Mouse (Mus musculus): ENCODE data around the gene Cap1.

The Cap1 gene

DNA sequence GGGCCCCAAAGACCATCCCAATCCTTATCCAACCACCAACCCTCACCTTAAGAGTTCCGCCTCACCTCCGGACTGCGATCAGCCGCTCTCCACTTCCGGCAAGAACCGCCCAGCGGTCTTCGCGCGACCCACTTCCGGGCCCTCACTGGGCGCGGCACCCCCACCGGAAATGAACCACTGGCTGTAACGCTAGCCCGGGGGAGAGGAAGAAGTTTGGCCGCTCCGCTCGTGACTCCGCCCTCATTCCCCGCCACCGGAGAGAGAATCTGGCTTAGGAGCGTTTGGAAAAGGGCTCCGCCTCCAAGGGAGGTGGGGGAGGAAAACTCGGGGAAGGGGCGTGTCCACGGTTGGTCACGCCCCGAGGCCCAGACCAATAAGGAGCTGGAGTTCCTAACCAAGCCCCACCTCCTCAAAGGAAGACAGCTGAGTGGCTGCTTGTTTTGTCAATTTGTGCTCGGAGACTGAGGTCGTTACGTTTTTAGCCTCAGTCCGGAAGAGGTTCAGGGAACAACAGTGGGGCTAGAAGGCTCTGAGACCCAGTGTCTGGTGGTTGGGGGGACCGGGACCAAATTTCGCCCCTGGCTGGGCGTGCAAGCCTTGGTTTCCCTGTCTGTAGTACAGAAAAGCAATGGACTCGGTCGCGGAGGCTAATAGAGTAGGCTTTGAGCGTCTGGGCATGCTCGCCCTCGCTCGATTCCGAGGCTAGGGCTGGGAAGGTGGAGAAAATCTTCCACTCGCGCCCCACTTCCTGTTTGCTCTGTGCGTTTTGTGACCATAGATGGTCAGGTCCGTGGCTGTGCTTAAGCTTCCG is at the start of gene Cap1:
TSS of gene Cap1 (minus strand) at position 289 of the 811 bp plus-strand sequence.
- peak; percentile 97 for DNase-seq (ENCODE audit: low read depth, low spot score)

DNA sequence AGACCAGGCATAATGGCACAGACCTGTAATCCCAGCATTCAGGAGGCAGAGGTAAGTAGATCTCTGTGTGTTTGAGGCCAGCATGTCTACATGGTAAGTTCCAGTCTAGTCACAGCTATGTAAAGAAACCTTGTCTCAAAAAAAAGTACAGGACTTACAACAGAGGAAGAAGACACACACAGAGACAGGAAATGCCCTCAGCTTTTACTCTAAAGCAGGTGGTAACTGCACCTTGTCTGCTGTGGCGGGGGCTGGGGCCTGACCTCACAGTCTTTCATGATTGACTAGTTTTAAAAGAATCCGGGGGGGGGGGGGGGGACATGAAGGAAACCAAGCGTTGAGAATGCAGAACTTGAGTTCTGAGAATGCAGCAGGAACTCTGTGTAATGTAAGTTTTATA is 48.0 kb upstream of the Cap1 start:
- no peak for DNase-seq (ENCODE audit: low read depth, low spot score)

DNA sequence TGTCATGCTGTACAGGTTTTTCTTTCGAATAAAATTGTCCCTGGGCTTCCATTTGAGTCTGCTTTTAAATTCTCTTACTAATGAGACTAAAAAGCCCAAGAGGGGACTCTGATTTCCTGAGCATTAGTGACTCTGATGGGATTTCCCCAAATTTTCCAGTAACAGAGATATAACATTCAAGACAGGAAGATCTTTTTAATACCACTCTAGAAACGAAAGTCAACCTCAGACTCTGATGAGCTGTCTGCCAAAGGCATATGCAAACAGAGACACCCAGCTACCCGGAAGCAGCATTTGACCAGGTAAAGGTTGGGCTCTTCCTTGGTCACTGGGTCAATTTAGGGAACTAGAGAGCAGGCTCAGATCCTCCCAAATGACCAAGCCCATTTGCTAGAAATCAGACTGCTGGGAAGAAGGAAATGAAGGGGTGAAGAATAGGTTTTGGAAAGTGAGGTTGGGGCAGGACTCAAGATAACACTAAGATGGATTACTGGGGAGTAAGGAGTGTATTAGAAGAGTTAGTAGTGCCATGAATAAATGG is 47.3 kb upstream of the Cap1 start:
- no peak for DNase-seq (ENCODE audit: low read depth, low spot score)

DNA sequence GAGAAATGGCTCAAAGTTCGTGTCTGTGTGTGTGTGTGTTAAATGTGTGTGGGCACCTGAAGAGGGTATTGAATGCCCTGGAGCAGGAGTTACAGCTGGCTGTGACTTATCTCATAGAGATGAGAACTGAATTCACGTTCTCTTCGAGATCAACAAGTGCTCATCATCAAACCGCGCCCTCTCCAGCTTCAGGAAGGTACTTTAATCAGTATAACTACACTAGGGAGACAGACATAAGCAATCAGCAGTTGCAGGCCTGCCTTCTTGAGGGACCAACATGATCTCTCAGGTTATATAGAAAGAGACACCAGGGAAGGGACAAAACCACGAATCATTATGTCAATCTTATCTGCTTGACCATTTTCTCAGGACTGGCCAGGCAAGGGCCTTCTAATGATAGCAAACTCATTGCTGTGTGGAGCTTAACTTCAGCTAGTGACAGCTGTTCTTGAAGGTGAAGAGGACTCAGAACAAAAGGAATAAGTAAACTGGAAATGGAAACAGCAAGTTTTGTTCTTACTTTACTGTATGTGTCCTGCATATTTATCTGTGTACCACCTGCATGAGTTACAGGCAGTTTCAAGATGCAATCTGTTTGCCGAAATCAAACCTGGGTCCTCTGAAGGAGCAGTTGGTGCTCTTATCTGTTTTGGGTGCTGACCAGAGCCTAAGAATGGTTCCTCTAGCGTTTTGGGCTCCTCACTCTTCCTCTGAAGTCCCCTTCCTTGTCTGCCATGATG is 46.6 kb upstream of the Cap1 start:
- no peak for DNase-seq (ENCODE audit: low read depth, low spot score)

DNA sequence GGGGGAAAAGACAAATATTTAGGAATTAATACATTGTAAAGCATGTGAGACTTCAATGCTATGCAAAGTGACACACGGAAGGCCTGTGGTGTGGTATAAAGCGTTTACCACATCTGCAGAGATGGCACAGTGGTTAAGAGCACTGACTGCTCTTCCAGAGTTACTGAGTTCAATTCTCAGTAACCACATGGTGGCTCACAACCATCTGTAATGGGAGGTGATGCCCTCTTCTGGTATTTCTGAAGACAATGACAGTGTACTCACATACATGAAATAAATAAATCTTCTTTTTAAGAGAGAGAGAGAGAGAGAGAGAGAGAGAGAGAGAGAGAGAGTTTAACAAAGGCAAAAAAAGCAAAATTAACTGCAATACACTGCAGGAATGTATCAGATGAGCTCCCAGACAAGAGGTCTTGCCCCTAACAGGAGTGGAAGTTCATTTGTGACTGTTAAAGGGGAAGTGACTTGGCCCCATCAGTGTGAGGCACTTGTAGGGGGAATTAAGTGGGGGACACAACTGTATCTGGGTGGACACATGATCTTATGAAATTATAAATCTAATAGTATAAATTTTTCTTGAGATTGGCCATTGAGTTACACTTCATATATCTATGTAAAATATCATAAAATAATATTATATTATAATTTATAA is 45.2 kb upstream of the Cap1 start:
- DNase-seq (ENCODE audit: low read depth, low spot score): no peak

DNA sequence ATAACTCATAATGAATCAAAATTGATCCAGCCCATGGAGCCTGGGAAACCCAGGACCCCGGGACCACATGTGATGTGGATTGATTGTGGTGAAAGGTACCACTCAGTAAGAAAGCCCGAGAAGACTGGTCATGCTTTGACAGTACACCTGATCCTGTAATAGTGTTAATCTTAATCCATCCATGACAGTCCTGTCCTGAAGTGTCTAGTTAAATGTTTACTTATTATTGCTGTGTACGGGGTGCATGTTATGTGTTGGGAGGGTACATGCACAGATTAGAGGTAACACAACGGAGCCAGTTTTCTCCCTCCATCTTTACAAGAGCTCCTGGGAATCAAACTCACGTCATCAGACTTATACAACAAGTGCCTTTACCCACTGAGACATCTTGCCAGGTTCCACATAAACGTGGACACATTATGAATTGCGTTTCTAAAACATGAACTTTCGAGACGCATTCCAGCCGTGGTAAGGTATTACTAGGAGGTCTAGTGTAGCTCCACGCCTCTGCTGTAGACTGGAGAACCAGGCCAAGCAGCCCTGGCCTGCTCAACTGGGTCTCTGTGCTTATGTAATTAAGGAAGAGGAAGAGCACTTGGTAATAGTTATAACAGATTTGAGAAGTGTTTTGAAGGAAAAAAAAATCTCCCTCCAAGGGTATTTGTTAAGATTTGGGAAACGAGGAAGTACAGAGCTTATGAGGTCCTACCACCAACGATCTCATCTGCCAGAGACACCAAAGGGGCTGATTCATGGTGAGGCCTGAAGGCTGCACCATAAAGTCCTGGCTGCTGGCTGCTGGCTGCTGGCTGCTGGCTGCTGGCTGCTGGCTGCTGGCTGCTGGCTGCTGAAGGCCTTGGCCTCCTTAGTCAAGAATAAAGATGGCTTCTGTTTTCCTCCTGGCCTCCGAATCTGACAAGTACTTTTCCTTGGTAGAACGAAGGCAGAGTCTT is 37.8 kb upstream of the Cap1 start:
- no peak for DNase-seq (ENCODE audit: low read depth, low spot score)

DNA sequence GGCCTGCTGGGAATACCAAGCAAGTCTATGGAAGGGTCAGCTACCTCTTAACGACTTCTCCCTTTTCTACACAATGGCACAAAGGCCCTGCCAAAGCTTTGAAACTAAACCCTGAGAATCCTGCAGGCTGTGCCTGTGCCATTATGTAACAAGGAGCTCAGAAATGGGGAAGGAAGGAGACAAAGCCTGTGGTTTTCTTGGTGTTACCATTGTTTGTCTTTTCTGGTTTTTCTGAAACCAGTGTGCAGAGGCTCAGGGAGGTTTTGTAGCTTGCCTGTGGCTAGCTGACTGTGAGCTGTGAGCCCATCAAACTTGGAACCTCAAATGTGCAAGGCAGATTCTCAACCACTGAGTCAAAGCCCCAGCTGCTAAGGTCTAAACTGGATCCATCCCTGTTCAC is 37.0 kb upstream of the Cap1 start:
- DNase-seq (ENCODE audit: low read depth, low spot score): no peak

DNA sequence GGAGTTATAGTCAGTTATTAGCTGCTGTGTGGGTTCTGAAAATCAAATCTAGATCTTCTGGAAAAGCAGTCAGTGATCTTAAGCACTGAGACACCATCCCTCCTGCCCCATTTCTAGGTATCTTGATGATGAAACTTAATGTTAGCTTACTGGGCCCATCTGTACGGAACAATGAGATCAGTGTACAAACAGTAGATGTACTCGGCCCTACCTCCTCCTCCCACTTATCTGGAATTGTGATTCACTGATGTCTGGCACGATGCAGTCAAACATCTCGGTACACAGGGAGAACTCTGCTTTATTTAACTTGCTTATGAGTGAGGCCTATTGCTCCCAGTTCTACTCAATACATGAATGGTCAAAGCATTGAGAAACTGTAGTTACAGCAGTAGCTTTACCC is 30.1 kb upstream of the Cap1 start:
- DNase-seq (ENCODE audit: low read depth, low spot score): no peak

DNA sequence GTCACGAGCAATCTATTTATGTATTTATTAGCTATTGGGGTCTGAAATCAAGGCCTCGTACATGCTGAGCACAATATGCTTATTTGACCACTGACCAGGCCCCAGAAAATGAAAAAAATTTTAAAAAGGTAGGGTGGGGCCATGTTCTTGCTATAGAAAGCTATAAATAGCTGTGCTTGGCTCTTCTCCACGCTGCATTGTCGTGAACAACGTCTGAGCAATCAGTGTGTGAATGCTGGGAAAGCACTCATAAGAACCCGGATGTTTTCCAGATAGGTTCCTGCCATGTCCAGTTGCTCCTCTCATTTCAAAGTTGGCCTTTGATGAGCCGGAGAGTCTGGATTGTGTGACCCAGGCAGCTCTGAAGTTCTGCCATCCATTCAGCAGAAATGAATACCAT is 28.3 kb upstream of the Cap1 start:
- no peak for DNase-seq (ENCODE audit: low read depth, low spot score)

DNA sequence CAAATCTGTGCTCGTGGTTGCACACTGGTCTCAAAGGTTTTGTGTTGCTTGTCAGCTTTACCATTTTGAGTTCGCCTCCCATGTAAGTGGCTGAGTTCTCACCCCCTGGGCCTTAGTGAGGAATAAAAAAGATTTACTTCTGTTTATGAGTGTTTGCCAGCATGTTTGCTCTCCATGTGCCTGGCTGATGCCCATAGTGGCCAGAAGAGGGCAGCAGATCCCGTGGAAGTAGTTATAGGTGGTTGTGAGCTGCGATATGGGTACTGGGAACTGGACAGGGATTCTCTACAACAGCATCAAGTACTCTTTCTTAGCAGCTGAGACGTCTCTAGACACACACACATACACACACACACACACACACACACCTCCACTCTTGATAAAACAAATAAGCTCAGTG is 26.8 kb upstream of the Cap1 start:
- DNase-seq (ENCODE audit: low read depth, low spot score): no peak

DNA sequence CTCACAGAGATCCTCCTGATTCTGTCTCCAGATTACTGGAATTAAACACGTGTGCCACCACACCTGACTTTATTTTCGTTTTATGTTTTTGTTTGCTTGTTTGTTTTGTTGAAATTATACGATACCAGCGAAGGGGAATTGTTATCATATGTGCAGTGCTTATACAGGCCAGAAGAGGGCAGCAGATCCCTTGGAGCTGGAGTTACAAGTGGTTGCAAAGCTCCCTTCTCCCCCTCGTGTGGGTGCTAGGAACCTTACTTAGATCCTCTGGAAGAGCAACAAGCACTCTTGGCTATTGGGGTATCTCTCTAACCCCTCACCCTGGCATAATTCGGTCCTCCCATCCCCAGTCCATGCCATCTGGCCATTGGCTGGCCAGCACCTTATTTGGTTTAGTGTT is 24.7 kb upstream of the Cap1 start:
- DNase-seq (ENCODE audit: low read depth, low spot score): no peak

DNA sequence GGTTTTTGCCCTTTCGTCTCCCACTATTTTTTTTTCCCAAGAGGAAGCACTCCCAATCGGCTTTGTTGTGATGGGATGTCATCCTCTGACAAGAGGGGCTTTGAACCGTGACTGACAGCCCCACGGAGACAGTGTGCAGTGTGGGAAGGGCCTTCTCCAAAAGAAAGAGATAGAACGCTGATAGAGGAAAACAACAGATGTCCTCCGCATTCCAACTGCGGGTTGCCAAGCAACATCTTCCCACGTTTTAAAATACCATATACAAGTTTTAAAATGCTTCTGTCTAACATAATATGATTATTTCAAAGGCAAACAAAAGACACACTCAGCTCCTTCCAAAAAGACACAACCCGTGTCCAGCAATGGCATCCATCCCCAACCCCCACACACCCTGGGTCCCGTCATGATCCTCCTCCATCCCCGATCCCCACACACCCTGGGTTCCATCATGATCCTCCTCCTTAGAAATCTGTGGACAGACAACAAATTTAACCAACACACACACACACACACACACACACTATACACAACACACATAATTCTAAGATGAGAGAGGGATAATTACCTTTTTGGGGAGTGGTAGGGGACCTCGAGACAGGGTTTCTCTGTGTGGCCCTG is 23.8 kb upstream of the Cap1 start:
- no peak for DNase-seq (ENCODE audit: low read depth, low spot score)

DNA sequence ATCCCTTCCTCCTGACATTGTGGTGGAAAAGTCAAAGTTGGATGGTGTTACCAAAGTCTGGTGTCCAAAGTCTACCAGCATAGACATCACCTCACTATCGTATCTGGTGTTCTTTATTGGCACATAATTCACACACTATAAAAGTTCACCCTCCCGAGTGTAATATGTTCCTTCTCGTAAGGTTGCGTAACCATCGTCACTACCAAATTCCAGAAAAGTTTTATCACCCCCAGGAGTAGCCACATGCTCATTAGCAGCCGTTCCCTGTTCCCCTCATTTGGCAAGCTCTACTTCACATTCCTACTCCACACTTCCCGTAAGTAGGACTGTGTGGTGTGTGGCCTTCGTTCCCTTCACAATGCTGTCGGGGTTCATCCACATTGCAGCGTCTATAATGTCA is 19.5 kb upstream of the Cap1 start:
- no peak for DNase-seq (ENCODE audit: low read depth, low spot score)

DNA sequence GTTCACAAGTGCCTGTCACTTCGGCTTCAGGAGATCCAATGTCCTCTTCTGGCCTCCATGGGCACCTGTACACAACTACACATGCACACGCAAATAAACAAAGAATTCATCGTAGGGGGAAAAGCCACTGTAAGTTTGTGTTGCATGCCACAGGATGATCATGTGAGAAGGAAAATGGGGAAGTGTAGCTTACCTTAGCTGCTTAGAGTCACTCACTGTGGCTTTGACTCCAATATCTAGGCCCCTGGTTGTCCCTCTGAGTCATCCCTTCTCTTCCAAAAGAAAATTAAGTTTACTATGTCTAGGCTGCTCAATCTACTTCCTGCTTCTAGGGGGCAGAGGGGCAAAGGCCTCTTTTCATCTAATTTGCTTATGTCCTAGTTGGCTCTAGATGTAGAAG is 17.9 kb upstream of the Cap1 start:
- no peak for DNase-seq (ENCODE audit: low read depth, low spot score)

DNA sequence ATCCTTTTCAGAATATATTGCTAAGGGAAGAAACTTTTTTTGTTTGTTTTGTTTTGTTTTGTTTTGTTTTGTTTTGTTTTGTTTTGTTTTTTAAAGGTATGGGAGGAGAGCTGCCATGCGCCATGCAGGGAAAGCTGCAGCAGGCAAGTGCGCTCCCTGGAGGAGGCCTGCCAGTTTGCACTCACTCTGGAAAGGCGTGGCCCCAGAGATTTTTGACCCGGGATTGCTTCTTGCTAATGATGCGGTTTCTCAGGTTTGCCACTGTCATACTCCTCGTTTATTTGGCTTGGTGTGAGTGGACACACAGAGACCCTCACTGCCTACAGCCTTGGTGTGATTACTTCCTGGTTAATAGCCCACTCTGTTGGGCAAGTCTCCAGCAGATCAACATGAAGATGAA is 16.3 kb upstream of the Cap1 start:
- DNase-seq (ENCODE audit: low read depth, low spot score): no peak

DNA sequence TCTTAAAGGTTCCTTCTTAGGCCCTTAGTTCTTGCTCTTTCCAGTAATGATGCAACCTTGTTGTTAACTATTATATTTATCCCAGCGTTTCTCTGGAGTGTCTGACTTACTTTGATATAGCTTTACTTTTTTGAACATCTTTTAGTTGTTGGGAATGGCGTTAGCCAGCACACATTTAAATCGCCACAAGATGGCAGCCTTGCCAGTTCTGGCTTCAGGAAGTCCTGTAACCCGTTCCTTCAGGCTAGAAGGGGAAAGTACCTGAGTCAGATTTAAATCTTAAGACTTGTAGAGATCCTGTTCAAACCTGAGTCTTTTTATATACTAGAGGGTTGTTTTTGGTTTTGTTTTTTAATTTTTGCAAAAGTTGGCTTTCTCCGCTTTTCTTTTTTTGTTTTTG is 12.5 kb upstream of the Cap1 start:
- peak; percentile 49 for DNase-seq (ENCODE audit: low read depth, low spot score)

DNA sequence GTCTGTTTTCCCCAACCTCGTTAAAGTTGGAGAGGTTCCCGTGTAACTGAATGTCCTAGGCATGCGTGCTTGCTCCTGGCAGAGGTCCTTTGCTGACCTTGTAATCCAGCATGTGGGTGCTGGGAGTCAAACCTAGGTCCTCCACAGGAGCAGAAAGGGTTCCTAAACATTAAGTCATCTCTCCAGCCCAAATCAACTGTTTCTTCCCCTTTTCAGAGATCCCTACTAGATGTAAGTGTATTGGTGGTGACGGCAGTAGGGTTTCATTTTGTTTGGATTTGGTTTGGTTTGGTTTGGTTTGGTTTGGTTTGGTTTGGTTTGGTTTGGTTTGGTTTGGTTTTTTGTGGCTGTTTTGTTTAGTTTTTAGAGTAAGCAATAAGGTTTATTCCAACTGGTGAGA is 11.9 kb upstream of the Cap1 start:
- DNase-seq (ENCODE audit: low read depth, low spot score): no peak

DNA sequence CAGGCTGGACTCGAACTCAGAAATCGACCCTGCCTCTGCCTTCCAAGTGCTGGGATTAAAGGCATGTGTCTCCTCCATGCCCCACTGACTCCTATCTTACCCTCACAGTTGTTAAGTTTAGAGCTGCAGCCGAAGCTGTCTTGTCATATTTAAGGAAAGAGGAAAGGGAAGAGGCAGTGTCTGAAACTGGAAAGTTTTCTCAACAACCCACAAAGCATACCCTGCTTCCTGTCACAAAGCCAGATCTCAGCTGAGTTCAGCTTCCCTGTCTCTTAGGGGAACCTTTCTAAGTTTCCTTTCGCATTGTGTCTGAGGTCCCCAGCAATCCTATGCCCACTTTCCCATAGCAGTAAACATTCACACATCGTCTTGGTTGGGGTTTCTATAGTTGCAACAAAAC is 6.3 kb upstream of the Cap1 start:
- no peak for DNase-seq (ENCODE audit: low read depth, low spot score)

DNA sequence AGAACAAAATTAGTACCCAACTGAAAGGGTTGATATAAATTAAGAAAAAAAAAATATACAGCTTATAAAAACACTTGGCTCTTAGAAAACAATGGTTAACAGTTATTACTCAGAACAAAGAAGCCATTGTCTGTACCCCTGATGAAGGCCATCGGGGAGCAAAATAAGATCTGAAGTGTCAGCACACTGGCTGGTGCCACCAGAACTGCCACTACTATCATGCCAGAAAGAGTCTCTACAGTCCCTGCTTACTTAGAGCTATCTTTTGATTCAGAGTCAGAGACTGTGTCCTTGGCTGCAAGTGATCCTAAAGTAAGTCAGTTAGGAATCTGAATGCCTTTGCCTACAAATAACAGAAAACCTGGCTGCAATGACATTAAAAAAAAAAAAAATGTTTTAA is 5.7 kb upstream of the Cap1 start:
- DNase-seq (ENCODE audit: low read depth, low spot score): no peak

DNA sequence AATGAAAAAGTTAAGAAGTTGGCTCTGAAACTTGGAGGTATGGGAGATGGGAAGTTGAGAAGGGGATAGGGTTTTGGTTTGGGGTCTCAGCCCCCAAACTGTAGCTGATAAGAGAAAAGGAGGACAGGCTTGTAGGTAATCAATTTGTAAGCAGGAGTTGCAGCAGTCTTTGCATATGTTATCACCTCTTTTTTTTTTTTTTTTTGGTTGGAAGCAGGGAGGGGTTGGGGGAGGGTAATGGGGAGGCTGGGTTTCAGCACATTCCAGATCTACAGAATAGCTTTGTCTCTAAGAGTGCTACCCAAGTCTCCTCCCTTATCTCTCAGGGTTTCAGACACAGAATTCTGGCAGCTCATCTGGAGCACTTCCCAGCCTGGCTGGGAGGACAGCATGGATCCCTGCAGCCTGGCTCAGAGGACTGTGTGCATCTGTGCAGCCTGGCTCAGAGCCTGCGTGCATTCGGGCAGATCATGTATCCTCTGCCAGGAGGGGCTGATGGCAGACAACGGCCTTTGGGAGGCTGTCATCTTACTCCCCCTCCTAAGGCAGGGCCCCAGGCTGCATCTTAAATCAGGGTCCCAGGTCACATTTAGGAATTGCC is 5.1 kb upstream of the Cap1 start:
- DNase-seq (ENCODE audit: low read depth, low spot score): no peak

DNA sequence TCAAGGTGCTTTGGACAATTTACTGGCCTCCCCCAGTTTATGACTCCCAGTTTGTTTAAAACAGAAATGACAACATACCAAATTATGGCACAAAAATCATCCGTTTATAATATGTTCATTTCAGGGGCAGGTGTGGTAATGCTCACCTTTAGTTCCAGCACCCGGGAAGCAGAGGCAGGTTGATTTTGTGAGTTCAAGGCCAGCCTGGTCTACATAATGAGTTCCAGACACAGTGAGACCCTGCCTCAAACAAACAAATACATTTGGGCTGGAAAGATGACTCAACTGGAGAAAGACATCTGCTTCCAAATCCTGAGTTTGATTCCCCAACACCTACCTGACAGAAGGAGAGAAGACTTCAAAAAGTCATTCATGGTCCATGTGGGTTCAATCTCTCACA is 1.5 kb upstream of the Cap1 start:
- DNase-seq (ENCODE audit: low read depth, low spot score): no peak
